Mouse (Mus musculus) heart, postnatal 14 days (tissue): ENCODE results near the gene Nbr1. TPM values are rescaled to one million over a fixed set of nuclear protein-coding genes. Genes with fewer than 3 reads are reported as not detected.
A peak's percentile ranks its signal among the peaks of the same experiment; 100 is the strongest.
"Not testable (repeated sequence)": the region's sequence is repeated elsewhere in the genome, so short reads cannot be mapped to it uniquely, and the experiment has no call there.

Experiments
- DNase-seq, 2 experiments: peaks; one replicate each; pipeline ENCODE4 v3.0.0; 2021 to 2022
- intact Hi-C: fragments of 180-260 bp; cut with DNase I; formaldehyde crosslinking; loops from one replicate; pipeline ENCODE4 v1.15.1; 2025
- total RNA-seq, 2 experiments: library from RNA; stranded (reverse); gene quantifications; 2 replicates each; pipeline ENCODE4 v1.2.3; 2021

Nbr1 gene
- total RNA-seq, 2 experiments from 2014 or later: 98.4 to 103 TPM

DNA sequence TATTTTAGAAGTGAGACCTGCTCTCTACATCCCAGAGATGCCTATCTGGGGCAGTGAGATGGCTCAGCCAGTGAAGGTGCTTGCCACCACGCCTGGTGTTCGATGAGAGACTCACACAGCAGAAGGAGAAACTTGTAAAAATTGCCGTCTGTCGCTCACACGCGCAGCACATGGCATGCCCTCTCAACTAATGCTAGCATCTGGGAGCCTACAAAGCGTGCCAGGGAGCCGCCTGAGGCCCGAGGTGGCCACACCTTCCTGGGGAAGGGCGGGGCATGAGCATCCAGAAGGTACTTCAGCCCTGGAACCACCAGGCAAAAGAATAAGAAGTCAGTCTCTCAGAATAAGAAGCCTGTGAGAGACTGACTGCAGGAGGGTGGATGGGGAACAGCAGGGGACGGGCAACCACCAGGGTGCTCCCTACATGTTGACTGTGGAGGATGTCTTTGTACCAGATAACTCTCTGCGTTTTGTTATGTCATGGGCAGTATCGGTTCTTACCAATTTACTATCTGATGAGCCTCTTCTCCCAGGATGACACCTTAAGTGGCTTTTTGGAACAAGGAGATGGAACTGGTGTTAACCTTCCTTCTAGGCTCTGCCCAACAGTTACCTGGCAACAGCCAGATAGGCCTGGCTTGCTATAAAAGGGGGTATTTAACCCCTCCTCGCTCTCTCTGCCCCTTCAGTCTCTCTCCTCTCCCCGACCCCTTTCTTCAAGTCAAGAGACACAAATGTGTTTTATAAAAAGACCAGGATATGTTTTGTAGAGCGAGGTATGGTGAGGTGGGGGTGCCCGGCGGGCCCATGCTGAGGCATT is 65.2 kb downstream of the Nbr1 start:
- intact Hi-C loops: no loop called here
- DNase-seq: no peak

DNA sequence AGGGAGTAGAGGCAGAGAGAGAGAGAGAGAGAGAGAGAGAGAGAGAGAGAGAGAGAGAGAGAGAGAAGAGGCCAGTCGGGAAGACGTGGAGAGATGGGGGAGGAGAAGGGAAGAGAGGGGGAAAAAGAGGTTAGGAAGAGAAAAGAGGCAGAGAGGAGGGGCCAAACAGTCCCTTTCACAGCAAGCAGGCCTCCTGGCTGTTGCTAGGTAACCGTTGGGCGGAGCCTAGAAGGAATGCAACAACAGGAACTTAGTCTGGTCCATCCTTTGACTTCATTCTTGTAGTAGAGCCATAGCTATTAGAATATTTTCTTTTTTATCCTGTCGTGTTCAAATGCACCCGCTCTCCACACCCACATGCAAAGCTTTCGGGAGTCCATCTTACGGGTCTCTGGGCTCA is 65.9 kb downstream of the Nbr1 start:
- peak in 1 of 2 experiments; percentile 14 for DNase-seq
- intact Hi-C loops: no loop called here

DNA sequence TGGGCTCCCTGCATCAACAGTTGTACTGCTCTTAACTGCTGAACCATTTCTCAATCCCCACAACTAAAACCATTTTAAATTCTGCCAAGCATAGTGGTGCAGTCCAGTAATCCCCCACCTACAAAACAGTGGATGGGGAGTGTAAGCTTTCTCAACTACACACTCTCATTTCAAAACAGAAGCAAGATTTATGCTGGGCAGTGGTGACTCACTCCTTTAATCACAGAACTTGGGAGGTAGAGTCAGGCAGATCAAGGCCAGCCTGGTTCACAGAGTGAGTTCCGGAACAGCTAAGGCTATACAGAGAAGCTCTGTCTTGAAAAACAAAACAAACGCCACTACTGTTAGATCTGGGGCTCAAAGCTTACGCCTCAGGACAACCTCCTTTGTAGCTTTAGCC is 66.6 kb downstream of the Nbr1 start:
- intact Hi-C loops: no loop called here

DNA sequence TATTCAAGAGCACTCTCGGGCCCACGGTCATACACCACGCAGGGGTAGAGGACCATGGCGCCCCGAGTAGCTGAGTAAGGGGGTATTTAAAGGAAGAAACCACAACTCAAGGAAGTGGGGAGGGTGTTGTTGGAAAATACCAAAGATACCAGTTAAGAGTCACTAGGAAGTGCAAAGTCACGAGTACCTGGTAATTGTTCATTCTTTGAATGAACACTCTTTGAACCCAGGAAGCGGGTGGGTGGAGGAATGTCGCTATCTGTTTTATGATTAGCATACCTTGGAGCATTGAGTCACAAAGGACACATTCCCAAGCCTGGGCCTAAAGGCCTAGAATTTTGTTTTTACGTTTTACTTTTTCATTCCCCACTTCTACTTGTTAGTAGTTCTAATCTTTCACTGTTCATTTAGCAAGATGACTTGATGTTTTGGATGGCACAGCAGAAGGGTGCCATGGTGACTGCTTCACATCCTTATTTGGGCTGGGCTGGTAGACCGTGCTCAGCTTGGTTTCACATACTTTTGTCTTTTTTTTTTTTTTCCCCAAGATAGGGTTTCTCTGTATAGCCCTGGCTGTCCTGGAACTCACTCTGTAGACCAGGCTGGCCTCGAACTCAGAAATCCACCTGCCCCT is 68.2 kb downstream of the Nbr1 start:
- DNase-seq, intact Hi-C loops: not testable (repeated sequence)

More for the DNA sequence above, 66.6 kb downstream of the Nbr1 start:
- no peak for DNase-seq

DNA sequence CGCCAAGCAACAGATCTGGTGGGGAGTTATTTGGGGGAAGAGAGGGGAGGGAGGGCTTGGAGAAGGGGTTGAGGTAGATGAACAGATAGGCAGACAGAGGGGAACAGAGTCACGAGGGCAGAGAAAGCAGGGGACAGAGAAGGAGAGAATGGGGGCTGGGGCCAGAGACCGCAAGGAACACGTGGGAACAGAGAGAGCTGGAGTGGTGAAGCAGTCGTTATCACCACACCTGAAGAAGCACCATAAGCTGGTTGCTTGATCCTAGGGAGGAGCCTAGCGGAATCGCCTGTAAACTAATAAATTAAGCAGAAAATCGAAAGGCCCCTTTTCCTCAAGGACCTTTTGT is 74.7 kb downstream of the Nbr1 start:
- DNase-seq: no peak
- intact Hi-C loops: no loop called here

DNA sequence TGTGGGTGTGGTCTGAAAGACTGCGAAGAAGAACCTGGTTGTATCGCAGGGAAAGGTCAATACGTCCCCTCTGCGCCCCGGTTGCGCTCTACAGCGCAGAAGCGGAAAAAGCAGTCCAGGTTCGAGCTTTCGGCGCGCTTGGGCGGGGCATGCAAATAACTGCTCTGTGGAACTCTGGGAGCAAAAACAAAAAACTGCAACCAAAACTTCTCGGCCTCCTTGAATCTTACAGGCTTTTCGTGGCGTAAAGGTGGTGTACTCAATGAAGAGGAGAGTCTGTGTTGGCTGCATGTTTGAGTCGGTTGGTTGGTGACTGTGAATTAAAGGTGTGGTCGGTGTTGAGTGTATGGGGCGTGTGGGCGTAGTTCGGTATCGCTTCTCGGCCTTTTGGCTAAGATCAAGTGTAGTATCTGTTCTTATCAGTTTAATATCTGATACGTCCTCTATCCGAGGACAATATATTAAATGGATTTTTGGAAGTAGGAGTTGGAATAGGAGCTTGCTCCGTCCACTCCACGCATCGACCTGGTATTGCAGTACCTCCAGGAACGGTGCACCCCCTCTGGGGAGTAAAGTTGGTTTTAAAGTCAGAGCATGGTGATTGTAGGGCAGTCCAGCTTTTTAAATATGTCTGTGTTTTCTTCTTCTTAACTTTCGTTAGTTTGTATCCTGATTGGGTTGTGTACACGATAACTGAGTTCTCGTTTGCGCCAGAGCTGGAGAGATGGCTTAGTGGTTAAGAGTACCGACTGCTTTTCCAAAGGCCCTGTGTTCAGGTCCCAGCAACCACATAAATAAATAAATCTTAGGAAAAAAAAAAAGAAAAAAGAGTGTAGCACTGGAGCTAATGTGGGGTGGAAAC is 75.3 kb downstream of the Nbr1 start, which contains the start of gene Rdm1:
TSS of gene Rdm1 (plus strand) at position 201 of the 862 bp plus-strand sequence.
- DNase-seq: peak; percentile 79 to 80
- intact Hi-C loops: no loop called here

DNA sequence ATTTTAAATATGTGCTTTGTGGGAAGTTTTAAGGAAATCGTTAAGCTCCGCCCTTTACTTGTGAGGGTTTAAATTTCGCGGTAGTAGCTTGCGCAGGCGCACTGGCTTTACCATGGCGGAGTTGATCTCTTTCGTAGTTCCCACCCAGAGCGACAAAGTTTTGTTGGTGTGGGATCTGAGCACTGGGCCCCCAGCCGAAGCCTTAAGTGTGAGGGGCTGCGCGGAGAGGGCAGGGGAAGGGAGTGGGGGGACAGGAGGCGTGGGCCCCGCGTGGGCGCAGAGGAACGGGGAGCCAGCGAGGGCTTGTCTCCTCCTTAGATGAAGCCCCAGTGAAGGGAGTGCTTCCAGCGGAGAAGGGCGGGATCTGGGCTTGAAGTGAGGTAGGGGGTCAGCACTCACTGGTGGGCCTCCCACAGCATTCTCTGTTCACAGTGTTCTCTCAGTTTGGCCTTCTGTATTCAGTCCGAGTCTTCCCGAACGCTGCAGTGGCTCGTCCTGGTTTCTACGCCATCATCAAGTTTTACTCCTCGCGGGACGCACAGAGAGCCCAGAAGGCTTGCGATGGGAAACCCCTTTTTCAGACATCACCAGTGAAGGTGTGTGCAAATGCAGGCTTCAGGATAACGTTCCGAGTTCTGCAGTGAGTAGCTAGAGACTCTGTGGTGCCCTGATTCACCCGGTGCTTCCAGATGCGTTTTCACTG is 76.1 kb downstream of the Nbr1 start:
- intact Hi-C loops: no loop called here
- peak; percentile 92 to 93 for DNase-seq

DNA sequence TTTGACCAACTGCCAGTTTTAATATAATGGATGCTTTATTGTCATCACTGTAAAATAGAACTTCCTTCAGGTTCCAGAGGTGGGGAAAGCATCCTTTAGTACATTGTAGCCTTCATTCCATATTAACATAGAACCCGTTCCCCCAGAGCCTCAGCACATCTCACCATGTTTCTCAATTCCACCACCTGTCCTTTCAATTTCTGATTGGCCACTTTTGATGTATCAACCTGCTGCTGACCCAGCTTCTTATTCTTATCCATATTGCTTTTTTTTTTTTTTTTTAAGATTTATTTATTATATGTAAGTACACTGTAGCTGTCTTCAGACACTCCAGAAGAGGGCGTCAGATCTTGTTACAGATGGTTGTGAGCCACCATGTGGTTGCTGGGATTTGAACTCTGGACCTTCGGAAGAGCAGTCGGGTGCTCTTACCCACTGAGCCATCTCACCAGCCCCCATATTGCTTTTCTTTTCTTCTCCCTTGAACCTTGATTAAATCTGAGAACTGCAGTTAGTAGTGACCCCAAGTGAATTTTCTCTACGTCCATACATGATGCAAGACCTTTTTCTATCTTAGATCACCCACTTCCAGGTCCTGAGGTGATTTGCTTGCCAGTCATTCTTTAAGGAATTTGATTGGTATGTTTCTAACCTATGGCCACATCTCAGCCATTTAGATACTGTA is 76.9 kb downstream of the Nbr1 start:
- intact Hi-C loops, DNase-seq: not testable (repeated sequence)

Other genes starting within 250 kb of the Nbr1 start
- 10 to 100 TPM; 90.0 to 96.3 TPM for gene Becn1, start 249.9 kb upstream of the Nbr1 start, total RNA-seq
- gene Psme3, start 235.9 kb upstream of the Nbr1 start, total RNA-seq: 10 to 100 TPM; 80.9 to 96.0 TPM
- gene Aoc2, start 227.1 kb upstream of the Nbr1 start, total RNA-seq: 1 to 10 TPM; 3.1 to 3.2 TPM
- 10 to 100 TPM; 36.9 to 42.0 TPM for gene Aoc3, start 221.5 kb upstream of the Nbr1 start, total RNA-seq
- not detected for gene G6pc, start 184.6 kb upstream of the Nbr1 start, total RNA-seq
- gene Aarsd1, start 134.5 kb upstream of the Nbr1 start, total RNA-seq: 10 to 100 TPM; 14.2 to 21.3 TPM
- 10 to 100 TPM in 1 of 2 experiments, 1 to 10 TPM in 1; 3.2 to 11.2 TPM for gene Gm27029, start 127.4 kb upstream of the Nbr1 start, total RNA-seq
- 10 to 100 TPM; 10.8 to 11.1 TPM for gene Rundc1, start 127.1 kb upstream of the Nbr1 start, total RNA-seq
- 10 to 100 TPM; 60.2 to 61.2 TPM for gene Ptges3l, start 126.8 kb upstream of the Nbr1 start, total RNA-seq
- 10 to 100 TPM; 49.7 to 52.9 TPM for gene Rpl27, start 109.9 kb upstream of the Nbr1 start, total RNA-seq
- 10 to 100 TPM; 12.2 TPM for gene Ifi35, start 103.7 kb upstream of the Nbr1 start, total RNA-seq
- 1 to 10 TPM; 5.9 to 6.7 TPM for gene Rnd2, start 87.2 kb upstream of the Nbr1 start, total RNA-seq
- gene Vat1, start 85.9 kb upstream of the Nbr1 start, total RNA-seq: 10 to 100 TPM; 31.8 to 33.0 TPM
- 1 to 10 TPM; 1.2 to 1.7 TPM for gene Brca1, start 194 bp upstream of the Nbr1 start, total RNA-seq
- gene Tmem106a, start 30.1 kb downstream of the Nbr1 start, total RNA-seq: 1 to 10 TPM; 3.0 to 3.2 TPM
- gene Gm11634, start 47.1 kb downstream of the Nbr1 start, total RNA-seq: not detected
- 10 to 100 TPM; 32.1 to 35.6 TPM for gene Rdm1, start 75.0 kb downstream of the Nbr1 start, total RNA-seq
- gene Arl4d, start 113.4 kb downstream of the Nbr1 start, total RNA-seq: 10 to 100 TPM; 28.6 to 29.6 TPM
- gene Dhx8, start 180.8 kb downstream of the Nbr1 start, total RNA-seq: 10 to 100 TPM; 17.8 to 19.9 TPM
- 1 to 10 TPM; 1.0 to 1.3 TPM for gene Etv4, start 233.2 kb downstream of the Nbr1 start, total RNA-seq